In the genomic region with DNA sequence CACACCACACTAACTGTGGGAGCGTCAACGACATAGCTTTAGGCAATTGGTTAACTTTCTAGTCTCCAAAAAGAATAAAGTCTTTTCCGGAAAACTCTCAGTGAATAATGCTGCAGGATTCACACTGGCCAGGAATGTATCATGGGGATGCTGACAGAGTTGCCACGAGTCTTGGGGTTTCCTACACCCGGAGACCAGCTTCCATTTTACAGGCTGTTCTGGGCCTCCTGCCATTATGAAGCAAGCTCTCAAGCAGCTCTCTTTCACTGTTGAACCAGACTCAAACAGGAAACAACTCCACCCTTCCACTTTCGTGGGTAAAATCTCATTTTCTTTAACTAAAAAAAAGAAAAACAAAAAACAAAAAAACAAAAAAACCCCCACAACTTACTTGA, we compare ENCODE assay signal across 10 mouse cellular contexts.
A peak's percentile ranks its signal among the peaks of the same experiment; 100 is the strongest.
DNase-seq lines count a peak whose midpoint lies in the region; ATAC-seq and TF ChIP-seq lines count a peak whose summit lies in the region.
"Had no signal": no experiment of that assay in that cellular context is flagged by ENCODE, and none has a peak within 500 bp of the region (broad histone marks: within the 10 kb centered on the region; RNA-seq: fewer than 3 reads in every experiment).

No protein-coding gene starts in this region.

- H3K9ac ChIP-seq in liver, adult 2 months (ENCODE audit: low read depth, low read length), result no peak overlapping the region
- H3K9ac ChIP-seq in liver, embryonic 11.5 days (ENCODE audit: low read depth, low read length), result no peak overlapping the region
- no peak overlapping the region for H3K9ac ChIP-seq in heart, embryonic 12.5 days
- H3K9ac ChIP-seq in midbrain, embryonic 14.5 days (replicated peaks; ENCODE audit: low read length), result no peak overlapping the region
- H3K9ac ChIP-seq in midbrain, embryonic 15.5 days, result no peak overlapping the region
- H3K9ac ChIP-seq: limb, embryonic 12.5 days; midbrain, embryonic 13.5 days had no signal

- H3K9me3 ChIP-seq in liver, embryonic 11.5 days (ENCODE audit: control insufficient read depth, low read length), result no peaks in the 10 kb centered on the region
- H3K9me3 ChIP-seq in heart, embryonic 12.5 days (replicated peaks), result no peaks in the 10 kb centered on the region
- no peaks in the 10 kb centered on the region for H3K9me3 ChIP-seq in midbrain, embryonic 14.5 days (ENCODE audit: control insufficient read depth, low read length)
- no peaks in the 10 kb centered on the region for H3K9me3 ChIP-seq in midbrain, embryonic 15.5 days
- H3K9me3 ChIP-seq: limb, embryonic 12.5 days; midbrain, embryonic 13.5 days had no signal

- no peak for ATAC-seq in liver, embryonic 11.5 days (replicated peaks; ENCODE audit: low FRiP score)
- ATAC-seq in heart, embryonic 12.5 days (ENCODE audit: insufficient number of reproducible peaks, low FRiP score), result no peak
- peak; percentile 45; the same call in 1 of the 2 replicates for ATAC-seq in monocyte, adult 5-6 weeks (replicated peaks; ENCODE audit: insufficient number of reproducible peaks, low FRiP score, low TSS enrichment, poor library complexity, severe bottlenecking)
- no peak for ATAC-seq in midbrain, embryonic 14.5 days (ENCODE audit: low FRiP score, low TSS enrichment)
- no peak for ATAC-seq in midbrain, embryonic 15.5 days (replicated peaks)
- ATAC-seq: midbrain, embryonic 13.5 days had no signal

- H3K27me3 ChIP-seq in liver, adult 2 months (ENCODE audit: control insufficient read depth, insufficient read depth, low read length), result no peaks in the 10 kb centered on the region
- H3K27me3 ChIP-seq in liver, embryonic 11.5 days (replicated peaks; ENCODE audit: control insufficient read depth, insufficient read depth, low read length), result no peaks in the 10 kb centered on the region
- no peaks in the 10 kb centered on the region for H3K27me3 ChIP-seq in heart, embryonic 12.5 days (replicated peaks)
- H3K27me3 ChIP-seq in midbrain, embryonic 14.5 days (ENCODE audit: control insufficient read depth, insufficient read depth, low read length), result no peaks in the 10 kb centered on the region
- H3K27me3 ChIP-seq in midbrain, embryonic 15.5 days (replicated peaks), result no peaks in the 10 kb centered on the region
- H3K27me3 ChIP-seq: limb, embryonic 12.5 days; midbrain, embryonic 13.5 days had no signal

- DNase-seq in liver, adult 2 months (ENCODE audit: extremely low read depth, low read depth, low spot score), result no peak
- no peak for DNase-seq in liver, embryonic 11.5 days (ENCODE audit: low spot score)
- peak; percentile 37 for DNase-seq in T-cell, adult 2 months (ENCODE audit: low spot score)
- no peak for DNase-seq in midbrain, embryonic 14.5 days
- DNase-seq in cerebellum, adult 8-10 months, result no peak

- H3K4me2 ChIP-seq in liver, embryonic 11.5 days, result no peak overlapping the region
- H3K4me2 ChIP-seq in heart, embryonic 12.5 days, result no peak overlapping the region
- no peak overlapping the region for H3K4me2 ChIP-seq in midbrain, embryonic 14.5 days (ENCODE audit: low read length)
- no peak overlapping the region for H3K4me2 ChIP-seq in midbrain, embryonic 15.5 days
- H3K4me2 ChIP-seq: limb, embryonic 12.5 days; midbrain, embryonic 13.5 days had no signal

- TF ChIP-seq CTCF in liver, adult 2 months (IDR thresholded peaks at IDR 0.05; ENCODE audit: low read depth, low read length), result no peak

- H3K27ac ChIP-seq in liver, adult 2 months (replicated peaks; ENCODE audit: insufficient read depth, low read depth, low read length), result peak overlapping the region; percentile 44; the same call in 1 of the 2 replicates
- no peak overlapping the region for H3K27ac ChIP-seq in liver, embryonic 11.5 days (ENCODE audit: low read depth, low read length)
- H3K27ac ChIP-seq in heart, embryonic 12.5 days (ENCODE audit: poor library complexity, severe bottlenecking), result peak overlapping the region; percentile 77
- H3K27ac ChIP-seq in midbrain, embryonic 14.5 days (replicated peaks; ENCODE audit: low read depth, low read length), result no peak overlapping the region
- H3K27ac ChIP-seq in midbrain, embryonic 15.5 days, result no peak overlapping the region
- H3K27ac ChIP-seq: limb, embryonic 12.5 days; midbrain, embryonic 13.5 days had no signal

- H3K4me1 ChIP-seq in liver, adult 2 months (ENCODE audit: control insufficient read depth, insufficient read depth, low read length), result peaks cover 6% of the 10 kb centered on the region
- no peaks in the 10 kb centered on the region; the same call in 1 of the 2 replicates for H3K4me1 ChIP-seq in liver, embryonic 11.5 days (replicated peaks; ENCODE audit: control insufficient read depth, insufficient read depth, low read length)
- H3K4me1 ChIP-seq in heart, embryonic 12.5 days (replicated peaks), result peaks cover 31% of the 10 kb centered on the region
- H3K4me1 ChIP-seq in midbrain, embryonic 14.5 days (ENCODE audit: control insufficient read depth, insufficient read depth, low read length), result no peaks in the 10 kb centered on the region
- H3K4me1 ChIP-seq in midbrain, embryonic 15.5 days, result no peaks in the 10 kb centered on the region

- H3K4me3 ChIP-seq in liver, adult 2 months (ENCODE audit: insufficient read depth, low read depth, low read length), result no peak overlapping the region
- H3K4me3 ChIP-seq in liver, embryonic 11.5 days (ENCODE audit: low read depth, low read length), result no peak overlapping the region
- no peak overlapping the region for H3K4me3 ChIP-seq in heart, embryonic 12.5 days
- no peak overlapping the region for H3K4me3 ChIP-seq in midbrain, embryonic 14.5 days (replicated peaks; ENCODE audit: low read depth, low read length)
- H3K4me3 ChIP-seq in midbrain, embryonic 15.5 days, result no peak overlapping the region
- H3K4me3 ChIP-seq: limb, embryonic 12.5 days; midbrain, embryonic 13.5 days had no signal

- 81% methylated on average over 6 of the region's 6 CpGs for WGBS in liver, adult 2 months
- WGBS in liver, embryonic 11.5 days, result 72% methylated on average over 6 of the region's 6 CpGs
- WGBS in heart, embryonic 12.5 days, result 71% methylated on average over 6 of the region's 6 CpGs
- WGBS in midbrain, embryonic 14.5 days, result 94% methylated on average over 6 of the region's 6 CpGs
- 93% methylated on average over 6 of the region's 6 CpGs for WGBS in midbrain, embryonic 15.5 days

- no peaks in the 10 kb centered on the region for H3K79me2 ChIP-seq in liver, adult 2 months (ENCODE audit: control insufficient read depth, insufficient read depth, low read length)

- no peak for TF ChIP-seq POLR2A in liver, adult 2 months (IDR thresholded peaks at IDR 0.05; ENCODE audit: extremely low read depth, insufficient read depth, low read length)

- no peaks in the 10 kb centered on the region for H3K36me3 ChIP-seq in liver, adult 2 months (ENCODE audit: control insufficient read depth, insufficient read depth, low read length)
- no peaks in the 10 kb centered on the region for H3K36me3 ChIP-seq in liver, embryonic 11.5 days (ENCODE audit: control insufficient read depth, insufficient read depth, low read length)
- no peaks in the 10 kb centered on the region for H3K36me3 ChIP-seq in heart, embryonic 12.5 days
- H3K36me3 ChIP-seq in midbrain, embryonic 14.5 days (ENCODE audit: control insufficient read depth, insufficient read depth, low read length), result no peaks in the 10 kb centered on the region
- no peaks in the 10 kb centered on the region for H3K36me3 ChIP-seq in midbrain, embryonic 15.5 days (replicated peaks)
- H3K36me3 ChIP-seq: limb, embryonic 12.5 days; midbrain, embryonic 13.5 days had no signal

Comparison
In these comparisons a context has a peak if more than half of its experiments do, and no peak if none do; other contexts are left out.
1. H3K27ac ChIP-seq: peak in liver, adult 2 months (single experiment) and heart, embryonic 12.5 days (single experiment); none in liver, embryonic 11.5 days (single experiment), midbrain, embryonic 14.5 days (single experiment) and midbrain, embryonic 15.5 days (single experiment).